Mouse (Mus musculus): ENCODE data around the gene Entpd7. TPM values are rescaled to one million over a fixed set of nuclear protein-coding genes. Genes with fewer than 3 reads are reported as not detected.
A peak's percentile ranks its signal among the peaks of the same experiment; 100 is the strongest.

Gene Entpd7
- polyA plus RNA-seq, 1 experiment from 2014 or later: 9.7 TPM

- no peak for DNase-seq (ENCODE audit: low spot score)
Measured at GRCm38 (mm10) chr19:43711159-43711916, 21.9 kb downstream of the Entpd7 start.

DNA sequence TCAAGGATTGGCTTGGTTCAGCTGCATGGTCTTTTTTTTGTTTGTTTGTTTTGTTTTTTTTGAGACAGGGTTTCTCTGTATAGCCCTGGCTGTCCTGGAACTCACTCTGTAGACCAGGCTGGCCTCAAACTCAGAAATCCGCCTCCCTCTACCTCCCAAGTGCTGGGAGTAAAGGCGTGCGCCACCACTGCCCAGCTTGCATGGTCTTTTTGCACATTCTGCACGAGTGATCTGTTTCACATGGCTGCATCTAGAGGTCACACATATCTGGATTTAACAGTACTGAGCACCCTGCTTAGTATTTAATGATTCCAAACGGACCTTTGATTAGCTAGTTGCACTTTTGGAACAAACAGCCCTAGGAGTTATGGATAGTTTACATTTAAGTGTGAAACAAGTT, 22.5 kb downstream of the Entpd7 start:
- Histone ChIP-seq H3K27ac (replicated peaks) (no peak overlapping the region), H3K4me3 (no peak overlapping the region), H3K9me3 (replicated peaks) (no peaks in the 10 kb centered on the region), H3K36me3 (peaks cover 37% of the 10 kb centered on the region), H3K4me1 (peaks cover 5% of the 10 kb centered on the region; the same call in 1 of the 2 replicates), H3K27me3 (ENCODE audit: low read depth, poor library complexity, severe bottlenecking) (no peaks in the 10 kb centered on the region)
- no peak for DNase-seq (ENCODE audit: low spot score)
- WGBS: 81% methylated on average over 5 of the region's 5 CpGs

More at GRCm38 (mm10) chr19:43711159-43711916, 21.9 kb downstream of the Entpd7 start:
- H3K27me3 ChIP-seq (ENCODE audit: low read depth, poor library complexity, severe bottlenecking): no peaks in the 10 kb centered on the region
- WGBS: 61% methylated on average over 22 of the region's 22 CpGs
- H3K4me3 ChIP-seq: no peak overlapping the region
- H3K9me3 ChIP-seq (replicated peaks): no peaks in the 10 kb centered on the region
- H3K4me1 ChIP-seq: peaks cover 5% of the 10 kb centered on the region; the same call in 1 of the 2 replicates
- no peak overlapping the region for H3K27ac ChIP-seq (replicated peaks)
- H3K36me3 ChIP-seq: peaks cover 44% of the 10 kb centered on the region

DNA sequence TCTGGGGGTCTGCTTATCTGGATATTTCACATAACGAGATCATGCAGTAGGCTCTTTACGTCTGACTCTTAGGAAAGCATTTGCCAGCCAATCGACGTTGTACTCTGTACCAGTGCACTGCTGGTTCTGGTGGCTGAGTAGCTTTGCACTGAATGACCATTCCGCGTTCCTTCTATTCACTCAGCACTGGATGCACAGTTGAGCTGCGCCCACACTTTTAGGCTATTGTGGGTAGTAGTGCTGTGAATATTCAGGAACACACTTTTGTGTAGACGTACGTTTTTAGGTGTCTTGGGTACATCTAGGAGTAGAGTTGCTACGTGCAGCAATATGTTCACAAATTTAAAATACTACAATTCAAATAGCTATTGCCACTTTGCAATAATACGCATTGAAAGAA, 30.6 kb downstream of the Entpd7 start:
- H3K9me3 ChIP-seq (replicated peaks): no peaks in the 10 kb centered on the region
- no peak overlapping the region for H3K27ac ChIP-seq (replicated peaks)
- WGBS: 96% methylated on average over 11 of the region's 11 CpGs
- no peak overlapping the region for H3K4me3 ChIP-seq
- DNase-seq (ENCODE audit: low spot score): no peak
- no peaks in the 10 kb centered on the region for H3K27me3 ChIP-seq (ENCODE audit: low read depth, poor library complexity, severe bottlenecking)
- H3K36me3 ChIP-seq: peaks cover 56% of the 10 kb centered on the region
- peaks cover 12% of the 10 kb centered on the region for H3K4me1 ChIP-seq

GRCm38 (mm10) chr19:43722891-43723290, 33.4 kb downstream of the Entpd7 start:
- Histone ChIP-seq H3K4me1 (peaks cover 19% of the 10 kb centered on the region), H3K36me3 (peaks cover 73% of the 10 kb centered on the region), H3K9me3 (replicated peaks) (no peaks in the 10 kb centered on the region), H3K27me3 (ENCODE audit: low read depth, poor library complexity, severe bottlenecking) (no peaks in the 10 kb centered on the region), H3K27ac (replicated peaks) (no peak overlapping the region), H3K4me3 (no peak overlapping the region)
- 65% methylated on average over 8 of the region's 8 CpGs for WGBS
- DNase-seq (ENCODE audit: low spot score): no peak

DNA sequence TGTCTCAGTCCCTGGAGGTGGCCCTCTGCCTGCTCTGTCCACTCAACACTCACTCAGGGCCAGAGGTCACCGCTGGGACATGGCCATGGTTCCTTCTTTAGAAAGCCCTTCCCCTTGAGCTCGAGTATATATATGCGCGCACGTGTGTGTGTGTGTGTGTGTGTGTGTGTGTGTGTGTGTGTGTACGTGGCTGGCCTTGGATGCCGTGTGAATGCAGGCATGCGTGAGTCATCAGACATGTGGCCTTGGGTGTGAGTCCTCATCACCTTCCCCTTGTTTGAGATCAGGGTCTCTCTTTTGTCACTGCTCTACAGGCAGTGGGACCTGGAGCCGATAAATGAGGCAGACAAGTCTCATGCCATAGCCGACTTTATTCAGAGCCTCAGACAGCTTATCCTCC, 34.0 kb downstream of the Entpd7 start:
- 83% methylated on average over 10 of the region's 10 CpGs for WGBS
- peaks cover 73% of the 10 kb centered on the region for H3K36me3 ChIP-seq
- no peak for DNase-seq (ENCODE audit: low spot score)
- no peaks in the 10 kb centered on the region for H3K27me3 ChIP-seq (ENCODE audit: low read depth, poor library complexity, severe bottlenecking)
- no peaks in the 10 kb centered on the region for H3K9me3 ChIP-seq (replicated peaks)
- no peak overlapping the region for H3K4me3 ChIP-seq
- peaks cover 19% of the 10 kb centered on the region for H3K4me1 ChIP-seq
- H3K27ac ChIP-seq (replicated peaks): no peak overlapping the region

DNA sequence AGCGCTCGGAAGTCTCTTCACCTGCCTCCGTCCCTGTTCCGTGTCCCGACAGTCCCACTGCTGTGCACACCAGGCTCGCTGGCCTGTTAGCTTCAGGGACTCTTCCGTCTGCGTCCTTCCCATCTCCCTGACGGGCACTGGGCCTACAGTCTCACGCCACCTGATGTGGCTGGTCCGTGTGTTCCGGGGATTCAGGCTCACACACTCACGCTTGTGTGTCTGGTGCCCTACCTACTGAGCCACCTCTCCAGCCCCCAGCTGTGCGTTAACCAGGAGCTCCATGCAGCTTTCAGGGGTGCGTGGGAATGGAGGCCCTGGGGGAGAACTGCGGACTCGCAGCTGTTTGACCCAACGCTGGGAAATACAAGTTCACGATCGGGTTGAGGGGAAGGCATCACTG, 34.7 kb downstream of the Entpd7 start:
- H3K36me3 ChIP-seq: peaks cover 73% of the 10 kb centered on the region

DNA sequence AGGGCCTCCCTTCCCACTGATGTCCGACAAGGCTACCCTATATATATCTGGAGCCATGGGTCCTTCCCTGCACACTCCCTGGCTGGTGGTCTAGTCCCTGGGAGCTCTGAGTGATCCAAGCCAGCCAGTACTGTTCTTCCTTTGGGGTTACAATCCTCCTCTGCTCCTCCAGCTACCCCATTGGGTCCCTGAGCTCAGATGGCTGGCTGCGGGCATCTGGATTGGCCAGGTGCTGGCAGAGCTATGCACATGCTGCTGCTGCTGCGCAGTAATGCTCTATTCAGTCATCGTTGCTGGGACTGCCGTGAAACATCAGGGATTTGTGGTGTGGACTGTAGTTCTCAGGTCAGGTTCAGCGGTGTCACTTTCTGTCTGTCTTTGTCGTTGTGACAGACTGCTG, 35.3 kb downstream of the Entpd7 start:
- Histone ChIP-seq H3K27ac (replicated peaks) (no peak overlapping the region), H3K9me3 (replicated peaks) (no peaks in the 10 kb centered on the region), H3K4me1 (peaks cover 25% of the 10 kb centered on the region), H3K27me3 (ENCODE audit: low read depth, poor library complexity, severe bottlenecking) (no peaks in the 10 kb centered on the region), H3K4me3 (no peak overlapping the region), H3K36me3 (peaks cover 78% of the 10 kb centered on the region)
- WGBS: 85% methylated on average over 7 of the region's 7 CpGs
- DNase-seq (ENCODE audit: low spot score): no peak

More for the DNA sequence above, 34.7 kb downstream of the Entpd7 start:
- 90% methylated on average over 20 of the region's 20 CpGs for WGBS
- Histone ChIP-seq H3K4me1 (peaks cover 19% of the 10 kb centered on the region), H3K9me3 (replicated peaks) (no peaks in the 10 kb centered on the region), H3K27me3 (ENCODE audit: low read depth, poor library complexity, severe bottlenecking) (no peaks in the 10 kb centered on the region), H3K4me3 (no peak overlapping the region), H3K27ac (replicated peaks) (no peak overlapping the region)
- DNase-seq (ENCODE audit: low spot score): no peak

- peaks cover 68% of the 10 kb centered on the region for H3K36me3 ChIP-seq
- H3K27me3 ChIP-seq (ENCODE audit: low read depth, poor library complexity, severe bottlenecking): no peaks in the 10 kb centered on the region
- H3K9me3 ChIP-seq (replicated peaks): no peaks in the 10 kb centered on the region
- no peak overlapping the region for H3K4me3 ChIP-seq
- H3K27ac ChIP-seq (replicated peaks): no peak overlapping the region
- H3K4me1 ChIP-seq: peaks cover 33% of the 10 kb centered on the region
- 85% methylated on average over 15 of the region's 15 CpGs for WGBS
- DNase-seq (ENCODE audit: low spot score): no peak
Measured at GRCm38 (mm10) chr19:43726510-43727146, 37.2 kb downstream of the Entpd7 start.

DNA sequence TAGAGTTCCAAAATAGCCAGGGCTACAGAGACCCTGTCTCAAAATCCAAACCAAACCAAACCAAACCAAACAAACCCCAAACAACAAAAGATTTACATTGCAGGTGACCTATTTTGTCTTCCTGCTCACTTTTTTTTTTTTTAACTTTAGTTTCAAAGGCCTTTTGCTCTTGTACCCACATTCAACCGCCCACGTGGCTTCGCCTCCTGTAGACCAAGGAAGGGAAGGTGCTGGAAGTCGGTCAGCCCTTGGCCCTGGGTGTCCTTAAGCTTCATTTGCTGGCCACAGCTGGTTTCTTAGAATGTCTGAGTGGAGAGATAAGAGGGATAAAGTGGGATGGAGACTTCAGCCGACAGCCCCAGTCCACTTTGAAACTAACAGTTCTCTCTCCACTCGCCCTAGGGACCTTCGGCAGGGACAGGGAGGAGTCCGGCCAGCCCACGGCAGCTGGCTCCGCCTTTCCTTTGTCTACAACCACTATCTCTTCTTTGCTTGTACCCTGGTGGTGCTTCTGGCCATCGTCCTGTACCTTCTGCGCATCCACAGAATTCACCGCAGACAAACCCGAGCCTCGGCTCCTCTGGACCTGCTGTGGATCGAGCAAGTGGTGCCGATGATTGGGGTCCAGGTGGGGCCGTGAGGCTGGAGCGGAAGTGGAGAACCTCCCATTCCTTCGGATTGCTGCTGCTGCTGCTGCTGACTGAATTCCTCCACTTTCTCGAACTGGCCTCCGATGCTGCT, 40.0 kb downstream of the Entpd7 start:
- Histone ChIP-seq H3K4me3 (peak overlapping the region; percentile 49), H3K27ac (replicated peaks) (peak overlapping the region; percentile 86), H3K9me3 (replicated peaks) (no peaks in the 10 kb centered on the region), H3K4me1 (peaks cover 21% of the 10 kb centered on the region), H3K36me3 (peaks cover 58% of the 10 kb centered on the region), H3K27me3 (ENCODE audit: low read depth, poor library complexity, severe bottlenecking) (no peaks in the 10 kb centered on the region)
- peak; percentile 54 for DNase-seq (ENCODE audit: low spot score)
- WGBS: 44% methylated on average over 22 of the region's 22 CpGs

- Histone ChIP-seq H3K9me3 (replicated peaks) (no peaks in the 10 kb centered on the region), H3K4me3 (peak overlapping the region; percentile 49), H3K4me1 (peaks cover 21% of the 10 kb centered on the region), H3K36me3 (peaks cover 59% of the 10 kb centered on the region), H3K27me3 (ENCODE audit: low read depth, poor library complexity, severe bottlenecking) (no peaks in the 10 kb centered on the region), H3K27ac (replicated peaks) (peak overlapping the region; percentile 86)
- 27% methylated on average over 8 of the region's 8 CpGs for WGBS
- DNase-seq (ENCODE audit: low spot score): peak; percentile 43
Measured at GRCm38 (mm10) chr19:43730037-43730428, 40.6 kb downstream of the Entpd7 start.

DNA sequence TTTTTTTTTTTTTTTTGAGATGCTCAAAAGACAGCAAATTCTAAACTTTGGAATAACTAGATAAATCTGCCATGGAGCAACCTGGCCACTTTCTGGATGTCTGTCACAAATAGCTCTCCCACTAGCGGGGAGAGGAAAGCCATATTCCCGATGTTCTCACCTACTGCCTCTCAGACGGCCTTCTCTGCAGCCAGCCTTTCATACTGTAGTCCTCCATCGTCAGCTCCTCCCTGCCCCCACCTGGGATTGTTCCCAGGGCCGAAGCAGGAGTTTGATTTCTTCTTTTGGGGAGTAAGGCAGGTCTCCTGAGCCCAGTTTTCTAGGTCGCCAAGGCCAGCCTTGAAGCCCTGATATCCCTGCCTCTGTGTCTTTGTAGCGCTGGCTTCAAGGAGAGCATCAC, 41.7 kb downstream of the Entpd7 start:
- H3K27ac ChIP-seq (replicated peaks): no peak overlapping the region
- WGBS: 74% methylated on average over 7 of the region's 7 CpGs
- peaks cover 21% of the 10 kb centered on the region for H3K4me1 ChIP-seq
- H3K36me3 ChIP-seq: peaks cover 57% of the 10 kb centered on the region
- no peaks in the 10 kb centered on the region for H3K9me3 ChIP-seq (replicated peaks)
- no peak overlapping the region for H3K4me3 ChIP-seq
- DNase-seq (ENCODE audit: low spot score): no peak
- no peaks in the 10 kb centered on the region for H3K27me3 ChIP-seq (ENCODE audit: low read depth, poor library complexity, severe bottlenecking)

DNA sequence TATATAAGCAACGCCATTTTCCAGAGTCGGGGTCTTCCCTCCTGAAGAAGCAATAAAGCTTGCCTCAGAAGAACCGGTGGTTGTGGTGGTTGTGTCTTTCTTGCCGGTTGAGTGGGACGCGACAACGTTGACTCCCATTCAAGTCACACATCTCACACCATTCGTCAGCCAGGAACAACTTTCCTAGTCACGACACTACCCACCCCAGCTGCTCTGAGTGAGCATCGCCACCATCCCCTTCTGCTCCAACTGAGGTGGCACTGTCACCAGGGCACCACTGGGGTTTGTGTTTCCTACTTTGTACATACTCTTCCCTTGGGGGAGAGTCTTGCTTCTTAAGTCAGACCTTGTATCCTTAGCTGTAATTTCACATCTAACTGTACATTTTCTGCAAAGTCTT, 48.9 kb downstream of the Entpd7 start:
- 97% methylated on average over 10 of the region's 10 CpGs for WGBS
- peaks cover 96% of the 10 kb centered on the region for H3K36me3 ChIP-seq
- DNase-seq (ENCODE audit: low spot score): no peak
- H3K27me3 ChIP-seq (ENCODE audit: low read depth, poor library complexity, severe bottlenecking): no peaks in the 10 kb centered on the region
- no peaks in the 10 kb centered on the region for H3K9me3 ChIP-seq (replicated peaks)
- no peaks in the 10 kb centered on the region for H3K4me1 ChIP-seq
- no peak overlapping the region for H3K27ac ChIP-seq (replicated peaks)
- H3K4me3 ChIP-seq: no peak overlapping the region

- 94% methylated on average over 7 of the region's 7 CpGs for WGBS
- Histone ChIP-seq H3K4me3 (no peak overlapping the region), H3K4me1 (no peaks in the 10 kb centered on the region), H3K27me3 (ENCODE audit: low read depth, poor library complexity, severe bottlenecking) (no peaks in the 10 kb centered on the region), H3K9me3 (replicated peaks) (no peaks in the 10 kb centered on the region), H3K27ac (replicated peaks) (no peak overlapping the region), H3K36me3 (peaks cover 99% of the 10 kb centered on the region)
- DNase-seq (ENCODE audit: low spot score): no peak
Measured at GRCm38 (mm10) chr19:43743401-43743800, 53.9 kb downstream of the Entpd7 start.

Data from midbrain, embryonic 10.5 days (tissue).